Mouse (Mus musculus): ENCODE measurements around the gene Gbf1. TPM values are rescaled to one million over a fixed set of nuclear protein-coding genes. Genes with fewer than 3 reads are reported as not detected.
A peak's percentile ranks its signal among the peaks of the same experiment; 100 is the strongest.

Gbf1 gene
- polyA plus RNA-seq, 1 experiment from 2014 or later: 32.9 TPM

- no peak overlapping the region for H3K4me2 ChIP-seq (ENCODE audit: low read length)
- 27% methylated on average over 3 of the region's 3 CpGs for WGBS
These were observed 34.3 kb downstream of the Gbf1 start for GRCm38 (mm10) chr19:46186611-46187010.

GRCm38 (mm10) chr19:46187203-46187602 lies 34.9 kb downstream of the Gbf1 start:
- no peak overlapping the region for H3K27ac ChIP-seq
- H3K36me3 ChIP-seq (ENCODE audit: insufficient read depth, low read length): no peaks in the 10 kb centered on the region
- WGBS: 42% methylated on average over 2 of the region's 2 CpGs
- H3K4me1 ChIP-seq (replicated peaks; ENCODE audit: insufficient read depth, low read length): no peaks in the 10 kb centered on the region
- H3K9me3 ChIP-seq (replicated peaks; ENCODE audit: low read length): no peaks in the 10 kb centered on the region
- no peak for TF ChIP-seq CTCF (IDR thresholded peaks at IDR 0.05; ENCODE audit: low read depth)
- H3K27me3 ChIP-seq (ENCODE audit: insufficient read depth, low read length): no peaks in the 10 kb centered on the region
- H3K9ac ChIP-seq (ENCODE audit: low read depth, low read length): no peak overlapping the region
- H3K4me3 ChIP-seq (replicated peaks; ENCODE audit: low read depth, low read length): no peak overlapping the region
- ATAC-seq (replicated peaks; ENCODE audit: low FRiP score, low read depth) (no peak), DNase-seq (ENCODE audit: low spot score) (peak; percentile 7)
- no peak overlapping the region for H3K4me2 ChIP-seq (ENCODE audit: low read length)

More at GRCm38 (mm10) chr19:46186611-46187010, 34.3 kb downstream of the Gbf1 start:
- Histone ChIP-seq H3K27me3 (ENCODE audit: insufficient read depth, low read length) (no peaks in the 10 kb centered on the region), H3K9me3 (replicated peaks; ENCODE audit: low read length) (no peaks in the 10 kb centered on the region), H3K4me1 (replicated peaks; ENCODE audit: insufficient read depth, low read length) (no peaks in the 10 kb centered on the region), H3K27ac (peak overlapping the region; percentile 31; the same call in 1 of the 2 replicates), H3K9ac (ENCODE audit: low read depth, low read length) (no peak overlapping the region), H3K4me3 (replicated peaks; ENCODE audit: low read depth, low read length) (no peak overlapping the region), H3K36me3 (ENCODE audit: insufficient read depth, low read length) (no peaks in the 10 kb centered on the region)
- TF ChIP-seq CTCF (IDR thresholded peaks at IDR 0.05; ENCODE audit: low read depth): no peak
- DNase-seq (ENCODE audit: low spot score) (peak; percentile 43), ATAC-seq (replicated peaks; ENCODE audit: low FRiP score, low read depth) (no peak)

- Histone ChIP-seq H3K4me1 (replicated peaks; ENCODE audit: insufficient read depth, low read length) (no peaks in the 10 kb centered on the region), H3K9ac (ENCODE audit: low read depth, low read length) (no peak overlapping the region), H3K36me3 (ENCODE audit: insufficient read depth, low read length) (no peaks in the 10 kb centered on the region), H3K27me3 (ENCODE audit: insufficient read depth, low read length) (no peaks in the 10 kb centered on the region), H3K4me3 (replicated peaks; ENCODE audit: low read depth, low read length) (no peak overlapping the region), H3K4me2 (ENCODE audit: low read length) (no peak overlapping the region), H3K9me3 (replicated peaks; ENCODE audit: low read length) (no peaks in the 10 kb centered on the region), H3K27ac (no peak overlapping the region)
- no peak; the same call in 1 of the 2 replicates for ATAC-seq (replicated peaks; ENCODE audit: low FRiP score, low read depth)
- DNase-seq (ENCODE audit: low spot score): no peak
- 92% methylated on average over 3 of the region's 3 CpGs for WGBS
- no peak for TF ChIP-seq CTCF (IDR thresholded peaks at IDR 0.05; ENCODE audit: low read depth)
These were observed 46.0 kb downstream of the Gbf1 start for GRCm38 (mm10) chr19:46198293-46198692.

GRCm38 (mm10) chr19:46198891-46199290 lies 46.6 kb downstream of the Gbf1 start:
- Histone ChIP-seq H3K4me1 (replicated peaks; ENCODE audit: insufficient read depth, low read length) (no peaks in the 10 kb centered on the region), H3K9me3 (replicated peaks; ENCODE audit: low read length) (no peaks in the 10 kb centered on the region), H3K27ac (no peak overlapping the region), H3K27me3 (ENCODE audit: insufficient read depth, low read length) (no peaks in the 10 kb centered on the region), H3K9ac (ENCODE audit: low read depth, low read length) (no peak overlapping the region), H3K36me3 (ENCODE audit: insufficient read depth, low read length) (no peaks in the 10 kb centered on the region), H3K4me3 (replicated peaks; ENCODE audit: low read depth, low read length) (no peak overlapping the region), H3K4me2 (ENCODE audit: low read length) (no peak overlapping the region)
- ATAC-seq (replicated peaks; ENCODE audit: low FRiP score, low read depth) (no peak), DNase-seq (ENCODE audit: low spot score) (no peak)
- WGBS: 87% methylated on average over 5 of the region's 5 CpGs
- TF ChIP-seq CTCF (IDR thresholded peaks at IDR 0.05; ENCODE audit: low read depth): no peak

GRCm38 (mm10) chr19:46204166-46204565 lies 51.9 kb downstream of the Gbf1 start:
- TF ChIP-seq CTCF (IDR thresholded peaks at IDR 0.05; ENCODE audit: low read depth): no peak

GRCm38 (mm10) chr19:46205680-46206079 lies 53.4 kb downstream of the Gbf1 start:
- no peak overlapping the region for H3K27ac ChIP-seq
- ATAC-seq (replicated peaks; ENCODE audit: low FRiP score, low read depth): no peak
- H3K4me1 ChIP-seq (replicated peaks; ENCODE audit: insufficient read depth, low read length): no peaks in the 10 kb centered on the region
- no peaks in the 10 kb centered on the region for H3K36me3 ChIP-seq (ENCODE audit: insufficient read depth, low read length)
- no peak for DNase-seq (ENCODE audit: low spot score)
- H3K4me3 ChIP-seq (replicated peaks; ENCODE audit: low read depth, low read length): no peak overlapping the region
- no peak overlapping the region for H3K9ac ChIP-seq (ENCODE audit: low read depth, low read length)
- no peaks in the 10 kb centered on the region for H3K27me3 ChIP-seq (ENCODE audit: insufficient read depth, low read length)
- TF ChIP-seq CTCF (IDR thresholded peaks at IDR 0.05; ENCODE audit: low read depth): no peak
- H3K4me2 ChIP-seq (ENCODE audit: low read length): no peak overlapping the region
- H3K9me3 ChIP-seq (replicated peaks; ENCODE audit: low read length): no peaks in the 10 kb centered on the region
- WGBS: 89% methylated on average over 6 of the region's 6 CpGs

More at GRCm38 (mm10) chr19:46204166-46204565, 51.9 kb downstream of the Gbf1 start:
- Histone ChIP-seq H3K4me3 (replicated peaks; ENCODE audit: low read depth, low read length) (no peak overlapping the region), H3K27ac (no peak overlapping the region), H3K9me3 (replicated peaks; ENCODE audit: low read length) (no peaks in the 10 kb centered on the region), H3K4me2 (ENCODE audit: low read length) (no peak overlapping the region), H3K9ac (ENCODE audit: low read depth, low read length) (no peak overlapping the region), H3K27me3 (ENCODE audit: insufficient read depth, low read length) (no peaks in the 10 kb centered on the region), H3K4me1 (replicated peaks; ENCODE audit: insufficient read depth, low read length) (no peaks in the 10 kb centered on the region), H3K36me3 (ENCODE audit: insufficient read depth, low read length) (no peaks in the 10 kb centered on the region)
- no peak for ATAC-seq (replicated peaks; ENCODE audit: low FRiP score, low read depth)
- DNase-seq (ENCODE audit: low spot score): no peak
- 94% methylated on average over 6 of the region's 6 CpGs for WGBS

GRCm38 (mm10) chr19:46210951-46211350 lies 58.6 kb downstream of the Gbf1 start:
- no peak overlapping the region for H3K27ac ChIP-seq
- no peaks in the 10 kb centered on the region for H3K27me3 ChIP-seq (ENCODE audit: insufficient read depth, low read length)
- no peak for DNase-seq (ENCODE audit: low spot score)
- H3K36me3 ChIP-seq (ENCODE audit: insufficient read depth, low read length): no peaks in the 10 kb centered on the region
- H3K9me3 ChIP-seq (replicated peaks; ENCODE audit: low read length): no peaks in the 10 kb centered on the region
- H3K4me1 ChIP-seq (replicated peaks; ENCODE audit: insufficient read depth, low read length): no peaks in the 10 kb centered on the region
- H3K9ac ChIP-seq (ENCODE audit: low read depth, low read length): no peak overlapping the region
- no peak for ATAC-seq (replicated peaks; ENCODE audit: low FRiP score, low read depth)
- TF ChIP-seq CTCF (IDR thresholded peaks at IDR 0.05; ENCODE audit: low read depth): no peak
- no peak overlapping the region for H3K4me3 ChIP-seq (replicated peaks; ENCODE audit: low read depth, low read length)
- H3K4me2 ChIP-seq (ENCODE audit: low read length): no peak overlapping the region

Data from kidney, postnatal 0 days (tissue).